Mouse (Mus musculus): ENCODE measurements at regions not wholly inside any gene's neighbourhood (a gene's known extent, or its start where the extent isn't known, plus 50 kb on each side); places are given as distances from the start of the nearest gene placed in this dataset.

DNA sequence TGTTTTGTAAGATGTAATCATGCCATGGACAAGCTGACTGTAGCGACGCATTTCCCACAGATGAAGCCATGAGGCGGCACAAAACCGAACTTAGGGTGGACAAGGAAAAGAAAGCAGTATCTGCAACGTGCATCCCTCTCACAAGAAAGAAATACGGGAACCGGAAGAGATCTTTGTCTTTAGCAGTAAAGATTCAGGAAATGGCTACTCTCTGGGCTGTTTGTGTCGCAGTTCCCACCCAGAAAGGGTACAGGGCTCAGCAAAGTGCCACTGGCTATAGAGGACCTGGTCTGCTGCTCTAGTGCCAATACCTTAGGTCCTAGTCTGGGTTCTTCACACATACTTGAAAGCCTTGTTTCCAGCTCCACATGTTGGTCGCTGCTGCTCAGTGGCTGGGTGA is 131.1 kb upstream of the Mki67 start:
- H3K4me3 ChIP-seq (replicated peaks; ENCODE audit: extremely low read depth, low read depth, low read length): no peak overlapping the region
- no peaks in the 10 kb centered on the region for H3K4me1 ChIP-seq (ENCODE audit: control insufficient read depth, insufficient read depth, low read length)
- no peak for DNase-seq
- 48% methylated on average over 9 of the region's 9 CpGs for WGBS
- TF ChIP-seq CTCF (IDR thresholded peaks at IDR 0.05; ENCODE audit: insufficient read depth, low read length) (no peak), POLR2A (IDR thresholded peaks at IDR 0.05; ENCODE audit: borderline replicate concordance, extremely low read depth, low read depth, low read length) (no peak)

GRCm38 (mm10) chr7:135848170-135848569 is 132.0 kb upstream of the Mki67 start:
- no peak for DNase-seq
- WGBS: 57% methylated on average over 4 of the region's 4 CpGs
- TF ChIP-seq POLR2A (IDR thresholded peaks at IDR 0.05; ENCODE audit: borderline replicate concordance, extremely low read depth, low read depth, low read length): no peak
- no peak for TF ChIP-seq CTCF (IDR thresholded peaks at IDR 0.05; ENCODE audit: insufficient read depth, low read length)
- no peaks in the 10 kb centered on the region for H3K4me1 ChIP-seq (ENCODE audit: control insufficient read depth, insufficient read depth, low read length)
- H3K4me3 ChIP-seq (replicated peaks; ENCODE audit: extremely low read depth, low read depth, low read length): no peak overlapping the region

GRCm38 (mm10) chr7:135848833-135849232 is 132.7 kb upstream of the Mki67 start:
- DNase-seq: no peak
- Histone ChIP-seq H3K4me1 (ENCODE audit: control insufficient read depth, insufficient read depth, low read length) (no peaks in the 10 kb centered on the region), H3K4me3 (replicated peaks; ENCODE audit: extremely low read depth, low read depth, low read length) (no peak overlapping the region)
- 59% methylated on average over 5 of the region's 5 CpGs for WGBS
- no peak for TF ChIP-seq POLR2A (IDR thresholded peaks at IDR 0.05; ENCODE audit: borderline replicate concordance, extremely low read depth, low read depth, low read length)

GRCm38 (mm10) chr7:135853127-135853813 is 137.1 kb upstream of the Mki67 start:
- no peak for DNase-seq
- 11% methylated on average over 39 of the region's 39 CpGs for WGBS
- H3K4me3 ChIP-seq (replicated peaks; ENCODE audit: extremely low read depth, low read depth, low read length): no peak overlapping the region
- H3K4me1 ChIP-seq (ENCODE audit: control insufficient read depth, insufficient read depth, low read length): no peaks in the 10 kb centered on the region
- TF ChIP-seq POLR2A (IDR thresholded peaks at IDR 0.05; ENCODE audit: borderline replicate concordance, extremely low read depth, low read depth, low read length): no peak
- no peak for TF ChIP-seq CTCF (IDR thresholded peaks at IDR 0.05; ENCODE audit: insufficient read depth, low read length)

DNA sequence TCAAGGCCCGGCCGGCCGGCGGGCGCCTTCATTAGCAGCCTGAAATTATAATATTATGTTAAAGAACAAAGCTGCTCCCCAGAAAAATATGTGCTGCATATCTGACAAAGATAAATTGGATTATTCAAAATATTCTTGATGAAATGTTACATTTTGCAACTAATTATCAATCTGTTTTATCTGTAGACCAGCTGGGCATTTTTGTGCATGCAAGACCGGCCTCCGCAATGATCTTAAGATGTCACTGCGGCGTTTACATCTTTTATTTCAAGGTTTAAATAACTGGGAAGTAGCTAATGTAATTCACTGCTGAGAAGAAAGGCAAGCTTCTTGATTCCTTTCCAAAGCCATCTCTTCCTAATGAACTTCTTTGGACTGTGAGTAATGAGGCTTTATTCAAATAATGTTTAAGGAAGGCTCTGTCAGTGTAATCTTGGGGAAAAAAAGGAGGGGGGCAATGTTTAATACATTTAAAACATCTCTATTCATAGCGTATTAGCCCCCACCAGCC is 137.7 kb upstream of the Mki67 start:
- H3K4me3 ChIP-seq (replicated peaks; ENCODE audit: extremely low read depth, low read depth, low read length): no peak overlapping the region
- no peaks in the 10 kb centered on the region for H3K4me1 ChIP-seq (ENCODE audit: control insufficient read depth, insufficient read depth, low read length)
- no peak for TF ChIP-seq POLR2A (IDR thresholded peaks at IDR 0.05; ENCODE audit: borderline replicate concordance, extremely low read depth, low read depth, low read length)
- TF ChIP-seq CTCF (IDR thresholded peaks at IDR 0.05; ENCODE audit: insufficient read depth, low read length): no peak
- WGBS: 28% methylated on average over 10 of the region's 10 CpGs
- DNase-seq: no peak

DNA sequence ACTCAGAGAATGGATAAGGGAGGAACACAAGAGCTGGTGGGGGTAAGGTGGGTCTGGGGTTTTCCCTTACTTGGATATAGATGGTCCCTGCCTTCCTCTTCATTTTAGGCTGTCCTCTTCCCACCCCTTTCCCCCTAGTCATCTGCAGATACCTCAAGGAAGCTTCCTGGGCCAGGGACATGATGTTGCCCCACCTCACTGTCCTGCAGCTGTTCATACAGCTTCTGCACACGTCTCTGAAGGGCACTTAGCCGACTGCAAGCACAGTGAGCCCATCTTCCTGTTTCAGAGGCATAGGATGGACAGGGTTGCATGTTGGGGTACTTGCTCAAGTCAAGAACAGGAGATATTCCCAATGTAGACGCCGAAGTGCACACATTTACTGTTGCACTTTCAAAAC is 144.1 kb upstream of the Mki67 start:
- TF ChIP-seq POLR2A (IDR thresholded peaks at IDR 0.05; ENCODE audit: borderline replicate concordance, extremely low read depth, low read depth, low read length): no peak
- no peak for TF ChIP-seq CTCF (IDR thresholded peaks at IDR 0.05; ENCODE audit: insufficient read depth, low read length)
- H3K4me1 ChIP-seq (ENCODE audit: control insufficient read depth, insufficient read depth, low read length): no peaks in the 10 kb centered on the region
- no peak for DNase-seq
- WGBS: 48% methylated on average over 4 of the region's 4 CpGs
- H3K4me3 ChIP-seq (replicated peaks; ENCODE audit: extremely low read depth, low read depth, low read length): no peak overlapping the region

DNA sequence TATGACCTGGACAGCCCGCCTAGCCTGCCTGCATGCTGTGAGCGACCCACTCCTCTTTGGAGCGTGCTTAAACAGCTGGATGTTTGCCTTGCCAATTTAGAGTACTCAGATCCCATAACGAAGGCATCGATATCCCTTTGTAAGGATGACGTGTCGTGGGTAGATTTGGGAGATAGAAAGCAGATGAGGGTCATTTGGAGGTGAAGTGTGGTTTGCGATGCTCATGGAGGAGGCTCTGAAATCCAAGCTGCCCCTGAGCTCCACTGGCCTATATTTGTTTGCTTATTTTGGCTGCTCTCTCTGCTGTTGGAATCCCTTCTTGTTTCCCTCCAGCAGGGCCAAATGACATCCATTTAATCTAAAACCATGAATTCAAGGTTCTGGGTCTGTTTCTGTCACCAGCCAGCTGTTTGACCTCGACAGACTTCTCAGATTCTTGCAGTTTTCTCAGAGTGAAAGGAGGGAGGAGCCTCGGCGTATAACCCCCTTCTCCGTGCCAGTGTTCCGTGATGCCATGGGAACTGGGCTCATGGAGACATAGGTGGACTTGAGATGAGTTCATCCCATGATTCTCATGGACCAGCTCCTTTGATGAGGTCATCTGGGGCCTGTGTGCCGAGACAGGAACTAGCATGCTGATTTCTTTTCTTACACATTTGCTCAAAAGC is 144.7 kb upstream of the Mki67 start:
- WGBS: 53% methylated on average over 14 of the region's 14 CpGs
- H3K4me1 ChIP-seq (ENCODE audit: control insufficient read depth, insufficient read depth, low read length): no peaks in the 10 kb centered on the region
- no peak overlapping the region for H3K4me3 ChIP-seq (replicated peaks; ENCODE audit: extremely low read depth, low read depth, low read length)
- TF ChIP-seq CTCF (IDR thresholded peaks at IDR 0.05; ENCODE audit: insufficient read depth, low read length) (no peak), POLR2A (IDR thresholded peaks at IDR 0.05; ENCODE audit: borderline replicate concordance, extremely low read depth, low read depth, low read length) (no peak)
- DNase-seq: no peak

DNA sequence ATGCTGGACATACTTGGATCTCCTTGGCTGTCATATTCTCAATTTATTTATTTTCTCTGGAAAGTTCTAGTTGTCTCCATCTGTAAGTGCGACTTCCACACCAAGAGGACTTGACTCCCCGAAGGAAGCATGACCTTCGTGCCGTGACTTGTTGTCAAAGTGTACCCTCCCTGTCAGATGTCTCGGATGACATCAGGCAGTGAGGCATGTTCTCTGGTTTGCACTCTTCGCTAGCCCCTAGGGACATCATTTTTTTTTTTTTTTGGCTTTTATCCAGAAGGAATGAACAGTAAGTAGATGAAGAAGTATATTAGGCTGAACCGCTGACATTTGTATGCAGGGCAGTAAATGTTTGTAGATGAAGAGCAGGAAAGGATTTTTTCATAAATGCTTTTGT is 145.2 kb upstream of the Mki67 start:
- Histone ChIP-seq H3K4me3 (replicated peaks; ENCODE audit: extremely low read depth, low read depth, low read length) (no peak overlapping the region), H3K4me1 (ENCODE audit: control insufficient read depth, insufficient read depth, low read length) (no peaks in the 10 kb centered on the region)
- WGBS: 54% methylated on average over 7 of the region's 7 CpGs
- TF ChIP-seq CTCF (IDR thresholded peaks at IDR 0.05; ENCODE audit: insufficient read depth, low read length): no peak
- TF ChIP-seq POLR2A (IDR thresholded peaks at IDR 0.05; ENCODE audit: borderline replicate concordance, extremely low read depth, low read depth, low read length): no peak
- no peak for DNase-seq

GRCm38 (mm10) chr7:135863581-135864426 is 147.6 kb upstream of the Mki67 start:
- no peaks in the 10 kb centered on the region for H3K4me1 ChIP-seq (ENCODE audit: control insufficient read depth, insufficient read depth, low read length)
- no peak for DNase-seq
- TF ChIP-seq POLR2A (IDR thresholded peaks at IDR 0.05; ENCODE audit: borderline replicate concordance, extremely low read depth, low read depth, low read length) (no peak), CTCF (IDR thresholded peaks at IDR 0.05; ENCODE audit: insufficient read depth, low read length) (no peak)
- 49% methylated on average over 22 of the region's 22 CpGs for WGBS
- no peak overlapping the region for H3K4me3 ChIP-seq (replicated peaks; ENCODE audit: extremely low read depth, low read depth, low read length)

Data from lung, adult 2 months (tissue).